Mouse (Mus musculus) C2C12 (cell line): ENCODE results near the gene Spns2.

ENCODE experiments used
- CEBPB ChIP-seq: IDR thresholded peaks from one replicate; pipeline ENCODE4 v1.6.1; 2011; ENCODE audit warnings: low read depth, mild to moderate bottlenecking, control low read depth, moderate library complexity
- CTCF ChIP-seq: IDR thresholded peaks from one replicate; pipeline ENCODE4 v1.5.1; 2011; ENCODE audit not compliant: control insufficient read depth, insufficient read depth, insufficient read length
- FOSL1 ChIP-seq: IDR thresholded peaks from one replicate; pipeline ENCODE4 v1.8.0; 2011; ENCODE audit warnings: mild to moderate bottlenecking, low read length; ENCODE audit not compliant: poor library complexity, insufficient read depth, severe bottlenecking
- MAX ChIP-seq: IDR thresholded peaks from one replicate; pipeline ENCODE4 v1.6.1; 2011; ENCODE audit warnings: mild to moderate bottlenecking, control low read depth
- MYOG ChIP-seq: IDR thresholded peaks from one replicate; pipeline ENCODE4 v1.6.1; 2011; ENCODE audit not compliant: control insufficient read depth, insufficient read length; ENCODE audit errors: extremely low read depth
- USF1 ChIP-seq: IDR thresholded peaks from one replicate; pipeline ENCODE4 v1.6.1; 2011; ENCODE audit warnings: low read depth, mild to moderate bottlenecking, control low read depth, moderate library complexity

DNA sequence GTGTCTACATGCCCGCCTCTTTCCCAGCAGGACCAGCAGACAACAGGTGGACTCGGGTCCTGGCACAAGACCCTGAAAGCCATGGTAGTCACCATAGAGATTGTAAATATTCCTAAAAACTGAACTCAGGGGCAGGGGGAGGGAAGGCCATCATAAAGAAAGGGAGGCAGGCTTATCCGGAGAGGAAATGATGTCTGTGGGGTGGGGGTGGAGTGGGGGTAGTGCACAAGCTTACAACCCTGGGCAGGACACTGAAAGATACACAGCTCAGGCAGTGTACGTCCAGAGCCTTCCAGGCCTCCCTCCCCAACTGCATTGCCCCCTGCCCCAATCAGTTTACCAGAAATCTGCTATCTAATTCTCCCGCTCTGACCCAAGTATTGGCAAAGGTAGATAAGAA, 2.5 kb downstream of the Spns2 start:
- TF ChIP-seq CTCF: no peak
- no peak for TF ChIP-seq MAX
- no peak for TF ChIP-seq MYOG
- TF ChIP-seq FOSL1: no peak
- no peak for TF ChIP-seq USF1
- no peak for TF ChIP-seq CEBPB
